Mouse (Mus musculus): ENCODE measurements around the gene Mrgprb4.

Mrgprb4 gene

GRCm38 (mm10) chr7:48199188-48199587, at the start of gene Mrgprb4:
Mrgprb4 (minus strand) TSS chr7:48199288.
- DNase-seq = no peak

GRCm38 (mm10) chr7:48226114-48226513, 27.0 kb upstream of the Mrgprb4 start:
- no peak for DNase-seq

- DNase-seq = no peak
These were observed 26.0 kb upstream of the Mrgprb4 start for GRCm38 (mm10) chr7:48225065-48225464.

GRCm38 (mm10) chr7:48168919-48169318, 30.2 kb downstream of the Mrgprb4 start, which contains the start of gene Mrgprb5:
Mrgprb5 (minus strand) TSS chr7:48169019.
- DNase-seq = no peak

GRCm38 (mm10) chr7:48167471-48167870, 31.6 kb downstream of the Mrgprb4 start:
- no peak for DNase-seq
